Mouse (Mus musculus) lung, embryonic 16.5 days (tissue): ENCODE data around the gene Smpd4. TPM values are rescaled to one million over a fixed set of nuclear protein-coding genes. Genes with fewer than 3 reads are reported as not detected.
A peak's percentile ranks its signal among the peaks of the same experiment; 100 is the strongest.
"Not testable (repeated sequence)": the region's sequence is repeated elsewhere in the genome, so short reads cannot be mapped to it uniquely, and the experiment has no call there.

ENCODE experiments used
- ATAC-seq: fragments of 200-750 bp; cut with Nextera tagmentation; 2 replicates; pipeline ENCODE4 v1.8.0; 2017; ENCODE audit warnings: low read depth, mild to moderate bottlenecking, moderate library complexity
- H3K27ac ChIP-seq: fragments of 300-500 bp; sonication (generic); 2 replicates; pipeline ENCODE4 v1.5.1; 2014; ENCODE audit warnings: mild to moderate bottlenecking, control low read depth, low read length
- H3K27me3 ChIP-seq: fragments of 300-500 bp; sonication (generic); 2 replicates; pipeline ENCODE4 v1.6.1; 2014; ENCODE audit warnings: low read depth, low read length, mixed read lengths; ENCODE audit not compliant: control insufficient read depth, insufficient read depth
- H3K36me3 ChIP-seq: fragments of 300-500 bp; sonication (generic); 2 replicates; pipeline ENCODE4 v1.6.1; 2014; ENCODE audit warnings: low read length; ENCODE audit not compliant: control insufficient read depth, insufficient read depth
- H3K4me1 ChIP-seq: fragments of 300-500 bp; sonication (generic); replicated peaks from 2 replicates; pipeline ENCODE4 v1.6.1; 2014; ENCODE audit warnings: low read length, mixed read lengths; ENCODE audit not compliant: control insufficient read depth, insufficient read depth
- H3K4me2 ChIP-seq: fragments of 300-500 bp; sonication (generic); 2 replicates; pipeline ENCODE4 v1.6.1; 2014; ENCODE audit warnings: low read depth, low read length, control low read depth
- H3K4me3 ChIP-seq: fragments of 300-500 bp; sonication (generic); 2 replicates; pipeline ENCODE4 v1.5.1; 2014; ENCODE audit warnings: mild to moderate bottlenecking, low read length, control low read depth
- H3K9ac ChIP-seq: fragments of 300-500 bp; sonication (generic); 2 replicates; pipeline ENCODE4 v1.6.1; 2014; ENCODE audit warnings: low read length, control low read depth
- H3K9me3 ChIP-seq: fragments of 300-500 bp; sonication (generic); 2 replicates; pipeline ENCODE4 v1.6.1; 2016; ENCODE audit warnings: low read length; ENCODE audit not compliant: control insufficient read depth
- WGBS: fragments of 180-500 bp; shearing (Covaris S2); extraction: QIAGEN DNeasy Blood & Tissue Kit; methylation state at CpG from one replicate; pipeline ENCODE4 v1.1.7; 2014; 5-methylcytosine and 5-hydroxymethylcytosine counted together
- polyA plus RNA-seq: library from polyadenylated mRNA; unstranded; fragments of >200 nt; fragmentation: Nextera tagmentation; extraction: Ambion mirVana; gene quantifications from 2 replicates; pipeline ENCODE4 v1.2.1, GENCODE M21; 2015

Gene Smpd4
- polyA plus RNA-seq, 1 experiment from 2014 or later: 34.3 TPM

- Histone ChIP-seq H3K9ac (no peak overlapping the region), H3K9me3 (no peaks in the 10 kb centered on the region), H3K4me1 (no peaks in the 10 kb centered on the region), H3K4me2 (no peak overlapping the region), H3K27ac (no peak overlapping the region), H3K36me3 (no peaks in the 10 kb centered on the region), H3K27me3 (no peaks in the 10 kb centered on the region), H3K4me3 (no peak overlapping the region)
- no peak for ATAC-seq
- 67% methylated on average over 5 of the region's 5 CpGs for WGBS
Measured at GRCm38 (mm10) chr16:17605684-17606083, 13.5 kb upstream of the Smpd4 start.

DNA sequence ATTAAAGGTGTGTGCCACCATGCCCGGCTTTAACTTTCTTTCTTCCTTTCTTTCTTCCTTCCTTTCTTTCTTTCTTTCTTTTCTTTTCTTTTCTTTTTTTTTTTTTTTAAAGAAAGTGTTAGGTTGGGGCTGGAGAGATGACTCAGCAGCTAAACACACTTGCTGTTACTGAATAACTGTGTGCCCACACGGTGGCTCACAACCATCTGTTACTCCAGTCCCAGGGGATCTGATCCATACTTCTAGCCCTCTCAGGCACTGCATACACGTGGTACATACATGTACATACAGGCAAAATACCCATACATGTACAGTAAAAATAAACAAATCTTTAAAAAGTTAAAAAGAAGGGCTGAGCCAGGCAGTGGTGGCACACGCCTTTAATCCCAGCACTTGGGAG is 7.8 kb upstream of the Smpd4 start:
- Histone ChIP-seq H3K9me3 (no peaks in the 10 kb centered on the region), H3K27ac (no peak overlapping the region), H3K4me3 (no peak overlapping the region), H3K4me1 (no peaks in the 10 kb centered on the region), H3K4me2 (no peak overlapping the region), H3K36me3 (no peaks in the 10 kb centered on the region), H3K9ac (no peak overlapping the region), H3K27me3 (no peaks in the 10 kb centered on the region)
- no peak for ATAC-seq
- 49% methylated on average over 4 of the region's 4 CpGs for WGBS

GRCm38 (mm10) chr16:17614740-17615139 is 4.4 kb upstream of the Smpd4 start:
- not testable (repeated sequence) for ATAC-seq, H3K4me3 ChIP-seq

GRCm38 (mm10) chr16:17616212-17616611 is 2.9 kb upstream of the Smpd4 start:
- Histone ChIP-seq H3K9me3 (no peaks in the 10 kb centered on the region), H3K4me2 (no peak overlapping the region), H3K27me3 (no peaks in the 10 kb centered on the region), H3K4me1 (peaks cover 10% of the 10 kb centered on the region), H3K9ac (no peak overlapping the region), H3K27ac (no peak overlapping the region), H3K36me3 (no peaks in the 10 kb centered on the region), H3K4me3 (no peak overlapping the region)
- 72% methylated on average over 5 of the region's 5 CpGs for WGBS
- no peak for ATAC-seq

More at GRCm38 (mm10) chr16:17614740-17615139, 4.4 kb upstream of the Smpd4 start:
- not testable (repeated sequence) for H3K36me3 ChIP-seq, H3K27me3 ChIP-seq, H3K4me1 ChIP-seq, H3K4me2 ChIP-seq, H3K9ac ChIP-seq, H3K9me3 ChIP-seq, H3K27ac ChIP-seq
- 92% methylated on average over 6 of the region's 6 CpGs for WGBS

GRCm38 (mm10) chr16:17617922-17618565 is 1.1 kb upstream of the Smpd4 start:
- peak; percentile 68 for ATAC-seq
- Histone ChIP-seq H3K27me3 (no peaks in the 10 kb centered on the region), H3K27ac (no peak overlapping the region), H3K9me3 (no peaks in the 10 kb centered on the region), H3K9ac (no peak overlapping the region), H3K36me3 (no peaks in the 10 kb centered on the region; the same call in 1 of the 2 replicates), H3K4me3 (no peak overlapping the region), H3K4me2 (peak overlapping the region; percentile 21; the same call in 1 of the 2 replicates), H3K4me1 (peaks cover 10% of the 10 kb centered on the region)
- 6% methylated on average over 13 of the region's 13 CpGs for whole genome bisulfite sequencing

GRCm38 (mm10) chr16:17621936-17622335 is 2.8 kb downstream of the Smpd4 start:
- no peaks in the 10 kb centered on the region for H3K9me3 ChIP-seq
- ATAC-seq: no peak
- 81% methylated on average over 1 of the region's 1 CpGs for WGBS
- H3K9ac ChIP-seq: no peak overlapping the region
- H3K27ac ChIP-seq: no peak overlapping the region
- H3K4me3 ChIP-seq: no peak overlapping the region
- no peaks in the 10 kb centered on the region for H3K27me3 ChIP-seq
- H3K36me3 ChIP-seq: peaks cover 14% of the 10 kb centered on the region
- no peak overlapping the region for H3K4me2 ChIP-seq
- H3K4me1 ChIP-seq: peaks cover 10% of the 10 kb centered on the region

DNA sequence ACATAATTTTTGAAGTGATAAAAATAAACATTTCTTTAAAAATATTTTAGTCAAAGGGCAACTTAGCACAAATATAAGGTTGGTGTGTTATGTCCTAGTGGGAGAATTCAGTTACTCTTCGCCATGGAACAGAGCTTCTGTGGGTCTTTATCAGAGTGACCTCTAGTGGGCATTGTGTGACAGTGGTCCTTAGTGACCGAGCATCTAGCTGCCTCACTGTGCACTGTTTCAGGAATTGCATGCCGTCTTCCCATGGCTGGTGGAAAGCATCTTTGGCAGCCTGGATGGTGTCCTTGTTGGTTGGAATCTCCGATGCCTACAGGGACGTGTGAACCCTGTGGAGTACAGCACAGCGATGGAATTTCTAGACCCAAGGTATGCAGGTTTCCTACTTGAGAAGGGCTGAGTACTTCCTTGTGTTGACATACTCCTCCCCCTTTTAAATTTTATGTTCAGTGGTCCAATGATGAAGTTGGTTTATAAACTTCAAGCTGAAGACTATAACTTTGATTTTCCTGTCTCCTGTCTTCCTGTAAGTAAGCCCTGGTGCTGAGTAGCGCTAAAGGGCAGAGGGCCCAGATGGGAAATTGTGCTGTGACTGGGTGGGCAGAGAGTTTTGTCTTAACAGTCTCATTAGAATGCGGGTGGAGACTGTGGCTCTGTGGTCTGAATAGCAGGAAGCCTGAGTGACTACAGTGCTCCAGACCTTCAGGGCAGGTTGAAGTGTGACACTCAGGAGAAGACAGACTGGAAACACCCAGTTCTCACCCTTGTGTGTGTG is 6.5 kb downstream of the Smpd4 start:
- WGBS: 50% methylated on average over 8 of the region's 8 CpGs
- Histone ChIP-seq H3K4me1 (peaks cover under 1% of the 10 kb centered on the region; the same call in 1 of the 2 replicates), H3K27me3 (no peaks in the 10 kb centered on the region), H3K36me3 (peaks cover 28% of the 10 kb centered on the region), H3K9me3 (no peaks in the 10 kb centered on the region), H3K9ac (no peak overlapping the region), H3K4me3 (no peak overlapping the region), H3K27ac (peak overlapping the region; percentile 48), H3K4me2 (no peak overlapping the region)
- peak; percentile 87 for ATAC-seq

DNA sequence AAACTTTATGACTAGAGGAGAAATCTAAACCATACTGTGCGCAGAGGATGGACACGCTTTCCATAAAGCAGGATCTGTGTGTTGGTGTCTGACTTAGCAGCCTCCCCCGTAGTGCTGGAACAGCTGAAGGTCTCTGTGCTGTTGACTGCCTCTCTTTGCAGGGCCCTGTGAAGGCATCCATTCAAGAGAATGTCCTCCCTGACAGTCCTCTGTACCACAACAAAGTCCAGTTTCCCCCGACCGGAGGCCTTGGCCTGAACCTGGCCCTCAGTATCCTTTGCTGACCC is 7.1 kb downstream of the Smpd4 start:
- no peak; the same call in 1 of the 2 replicates for ATAC-seq
- Histone ChIP-seq H3K27ac (peak overlapping the region; percentile 48), H3K4me2 (no peak overlapping the region), H3K4me3 (no peak overlapping the region), H3K27me3 (no peaks in the 10 kb centered on the region), H3K9me3 (no peaks in the 10 kb centered on the region), H3K9ac (no peak overlapping the region), H3K4me1 (no peaks in the 10 kb centered on the region), H3K36me3 (peaks cover 31% of the 10 kb centered on the region)
- WGBS: 90% methylated on average over 5 of the region's 5 CpGs

- no peaks in the 10 kb centered on the region for H3K9me3 ChIP-seq
- H3K36me3 ChIP-seq: peaks cover 21% of the 10 kb centered on the region
- H3K4me3 ChIP-seq: no peak overlapping the region
- ATAC-seq: no peak
- no peak overlapping the region for H3K4me2 ChIP-seq
- no peaks in the 10 kb centered on the region for H3K27me3 ChIP-seq
- H3K27ac ChIP-seq: no peak overlapping the region
- no peak overlapping the region for H3K9ac ChIP-seq
- H3K4me1 ChIP-seq: no peaks in the 10 kb centered on the region
- WGBS: 100% methylated on average over 2 of the region's 2 CpGs
Measured at GRCm38 (mm10) chr16:17632580-17632979, 13.4 kb downstream of the Smpd4 start.
